Mouse (Mus musculus) forelimb bud, embryonic 11.5 days (tissue): ENCODE measurements at regions not wholly inside any gene's neighbourhood (a gene's known extent, or its start where the extent isn't known, plus 50 kb on each side); places are given as distances from the start of the nearest gene placed in this dataset.
A peak's percentile ranks its signal among the peaks of the same experiment; 100 is the strongest.

Experiments used
- DNase-seq: peaks from one replicate; pipeline ENCODE4 v3.0.0-alpha.2; 2012; ENCODE audit warnings: low read depth, low spot score

GRCm38 (mm10) chr19:15649368-15649767 lies 297.8 kb downstream of the Psat1 start:
- peak; percentile 64 for DNase-seq

- DNase-seq: no peak
These were observed 299.8 kb downstream of the Psat1 start for GRCm38 (mm10) chr19:15647313-15647712.

DNA sequence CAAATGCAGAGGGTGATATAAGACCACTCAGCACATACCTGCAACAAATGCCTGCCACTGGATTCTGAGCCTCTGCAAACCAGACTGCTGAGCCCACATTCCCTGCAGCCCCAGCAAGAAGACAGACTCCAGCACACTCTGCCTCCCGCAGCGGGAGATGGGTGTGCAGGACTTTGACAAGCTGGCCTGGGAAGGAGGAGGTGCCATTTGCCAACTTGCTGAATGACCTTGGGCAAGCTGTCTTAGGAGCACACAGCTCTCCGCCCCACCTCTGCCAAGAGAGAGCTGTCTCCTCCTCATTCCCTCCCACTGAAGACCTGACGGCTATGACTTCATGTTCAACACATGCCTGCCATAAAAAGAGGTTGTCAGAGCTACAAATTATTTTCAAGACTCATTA lies 302.4 kb downstream of the Psat1 start:
- no peak for DNase-seq

GRCm38 (mm10) chr19:15617233-15617915 lies 329.8 kb downstream of the Psat1 start:
- DNase-seq: peak; percentile 48

DNA sequence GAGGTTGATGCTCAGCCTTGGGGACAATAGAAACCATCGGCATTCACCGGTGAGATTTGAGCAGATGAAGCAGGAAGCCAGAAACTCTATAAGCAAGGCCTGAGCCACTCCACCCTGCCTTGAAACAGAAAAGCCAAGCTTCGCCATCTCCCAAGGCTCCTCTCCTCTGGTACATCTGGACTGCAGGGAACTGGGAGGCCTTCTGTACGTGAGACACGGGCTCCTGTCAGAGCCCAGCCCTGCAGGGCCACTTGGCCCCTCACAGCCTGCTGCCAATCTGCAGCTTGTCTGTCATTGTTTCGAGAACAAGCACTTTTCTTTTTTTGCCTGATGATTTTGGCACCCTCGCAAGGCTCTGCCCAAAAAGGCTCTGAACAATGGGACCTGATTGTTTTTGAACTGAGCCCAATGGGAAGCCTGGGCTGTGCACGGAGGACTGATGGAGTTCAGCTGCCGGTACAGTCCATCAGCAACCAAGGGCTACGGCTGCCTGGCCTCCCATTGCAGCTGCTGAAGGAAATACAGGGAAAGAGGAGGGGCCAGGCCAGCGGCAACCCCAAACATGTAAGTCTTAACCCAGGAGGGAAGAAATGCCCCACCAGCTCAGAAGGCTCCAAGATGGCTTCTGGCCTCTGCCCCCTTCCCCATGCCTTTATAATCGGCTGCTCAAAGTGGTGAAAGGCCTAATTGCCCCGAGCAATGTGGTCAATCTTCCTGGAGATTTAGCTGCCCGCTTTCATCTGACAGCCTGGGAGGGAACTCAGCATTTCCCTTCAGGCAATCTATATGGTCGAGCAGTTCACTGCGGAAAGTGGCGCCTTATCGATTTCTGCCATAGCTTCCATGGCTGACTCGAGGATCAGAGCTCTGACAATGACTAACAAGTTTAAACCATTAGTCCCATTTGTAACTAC lies 332.2 kb downstream of the Psat1 start:
- DNase-seq: peak; percentile 31

GRCm38 (mm10) chr19:15611137-15611758 lies 335.9 kb downstream of the Psat1 start:
- no peak for DNase-seq

- DNase-seq: no peak
These were observed 340.7 kb downstream of the Psat1 start for GRCm38 (mm10) chr19:15606440-15606839.

- no peak for DNase-seq
These were observed 354.3 kb downstream of the Psat1 start for GRCm38 (mm10) chr19:15592821-15593220.

DNA sequence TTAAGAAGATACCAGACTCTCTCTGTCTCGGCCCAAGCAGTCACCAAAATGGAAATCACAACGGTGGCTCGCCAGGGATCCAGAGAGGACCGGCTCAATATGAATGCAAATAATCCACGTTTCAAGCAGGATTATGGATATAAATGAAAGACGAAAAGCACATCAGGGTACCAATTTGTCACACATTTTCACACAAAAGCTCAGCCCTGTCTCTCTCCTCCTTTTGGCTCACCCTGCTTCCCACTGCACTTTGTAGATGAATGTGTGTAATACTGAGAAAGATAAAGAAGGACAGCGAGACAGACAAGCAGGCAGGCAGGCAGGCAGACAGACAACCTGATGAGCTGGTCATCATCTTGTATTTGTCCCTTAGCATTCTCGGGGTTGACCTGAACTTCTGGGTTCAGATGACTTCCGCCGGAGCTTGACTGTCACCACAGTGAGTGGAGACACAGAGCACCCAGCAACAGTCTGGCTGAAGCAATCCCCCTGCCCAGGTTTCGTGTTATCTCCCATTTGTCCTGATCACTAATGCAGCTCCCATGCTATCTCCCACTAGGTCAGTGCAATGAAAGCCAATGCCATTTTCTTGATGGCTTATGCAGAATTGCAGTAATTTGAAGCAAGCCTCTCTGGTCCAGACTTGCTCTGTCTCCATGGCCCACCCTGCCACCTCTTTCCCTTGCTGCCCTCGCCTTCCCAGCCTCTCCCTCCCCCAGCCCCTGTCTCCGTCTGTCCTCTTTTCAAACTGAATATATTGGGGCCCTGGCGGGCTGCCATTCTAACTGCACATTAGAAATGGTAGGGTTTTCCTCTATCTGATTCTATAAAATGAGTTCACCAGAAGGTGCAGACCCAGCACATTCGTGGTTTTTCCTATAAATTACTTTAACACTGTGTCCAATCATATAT lies 363.1 kb downstream of the Psat1 start:
- no peak for DNase-seq

DNA sequence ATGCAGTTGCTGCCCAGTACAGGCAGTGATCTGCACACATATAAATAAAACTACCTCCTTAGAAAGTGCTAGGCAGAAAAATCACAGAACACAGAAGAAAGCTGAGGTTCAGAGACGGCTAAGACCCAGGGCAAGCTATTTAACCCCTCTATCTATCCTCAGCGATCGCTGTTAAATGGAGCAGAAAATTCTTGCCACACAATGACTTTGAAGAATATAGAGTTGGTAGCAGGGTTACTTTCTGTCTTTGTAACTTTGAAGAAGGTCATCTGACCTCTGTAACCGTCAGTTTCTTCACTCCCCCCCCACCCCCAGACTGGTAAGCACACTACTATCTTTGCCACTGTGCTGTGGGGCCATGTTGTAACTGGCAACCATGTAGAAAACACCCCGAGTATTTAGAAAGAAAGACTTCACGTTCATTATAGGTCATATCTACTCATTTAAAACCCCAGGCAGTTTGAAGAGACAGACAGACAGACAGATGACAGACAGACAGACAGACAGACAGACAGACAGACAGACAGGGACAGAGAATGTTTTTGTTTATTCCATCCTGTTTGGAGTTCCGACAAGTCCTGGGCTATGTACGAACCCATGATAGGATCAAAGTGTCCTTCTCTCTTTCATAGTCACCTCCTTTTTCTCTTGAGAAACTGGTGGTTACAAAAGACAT lies 363.9 kb downstream of the Psat1 start:
- no peak for DNase-seq

DNA sequence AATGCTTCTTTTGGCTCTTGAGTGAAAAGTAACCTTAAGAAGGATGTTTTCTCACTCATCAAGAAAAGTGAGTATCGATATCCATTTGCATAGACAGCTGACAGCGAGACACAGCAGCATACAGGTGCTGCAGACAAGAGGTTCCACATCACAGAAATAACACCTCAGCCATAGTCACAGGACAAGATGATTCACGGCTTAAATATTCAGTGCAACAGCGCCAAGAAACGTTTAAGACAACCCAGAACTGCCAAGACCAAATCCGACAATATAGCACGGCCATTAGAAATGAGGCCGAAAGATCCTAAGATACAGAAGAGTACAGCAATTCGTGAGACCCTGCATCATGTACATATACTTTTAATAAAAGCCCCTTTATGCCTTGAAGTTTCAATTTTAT lies 375.9 kb downstream of the Psat1 start:
- DNase-seq: no peak

- DNase-seq: no peak
These were observed 385.6 kb downstream of the Psat1 start for GRCm38 (mm10) chr19:15561511-15561910.

- DNase-seq: peak; percentile 40
These were observed 393.2 kb downstream of the Psat1 start for GRCm38 (mm10) chr19:15553953-15554352.

DNA sequence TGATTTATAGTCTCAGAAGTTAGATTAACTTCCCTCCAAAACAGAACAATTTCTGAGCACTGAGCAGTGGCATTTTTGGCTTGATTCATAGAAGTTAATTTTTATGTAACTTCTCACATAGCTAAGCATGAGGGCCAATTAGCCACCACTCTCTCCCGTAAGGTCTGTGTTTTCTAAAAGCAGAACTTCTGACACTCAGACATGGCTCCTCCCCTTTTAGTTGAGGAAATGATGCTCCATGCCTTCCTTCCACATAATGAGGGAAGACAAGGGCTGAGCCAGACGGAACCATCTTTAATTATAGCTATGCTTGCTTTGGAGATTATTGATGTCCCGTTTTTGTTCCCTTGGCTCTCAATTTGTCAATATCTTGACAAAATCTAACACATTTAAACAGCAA lies 429.3 kb downstream of the Psat1 start:
- DNase-seq: no peak

GRCm38 (mm10) chr19:15516566-15517305 lies 430.4 kb downstream of the Psat1 start:
- no peak for DNase-seq

- DNase-seq: no peak
These were observed 433.9 kb downstream of the Psat1 start for GRCm38 (mm10) chr19:15513197-15513596.

- DNase-seq: no peak
These were observed 436.7 kb downstream of the Psat1 start for GRCm38 (mm10) chr19:15510395-15510794.

GRCm38 (mm10) chr19:15502985-15503354 lies 444.2 kb downstream of the Psat1 start:
- DNase-seq: no peak

- DNase-seq: peak; percentile 19
These were observed 444.7 kb downstream of the Psat1 start for GRCm38 (mm10) chr19:15502315-15502984.

- no peak for DNase-seq
These were observed 451.6 kb downstream of the Psat1 start for GRCm38 (mm10) chr19:15495532-15495931.
